Mouse (Mus musculus) heart, adult 2 months (tissue): ENCODE measurements at regions not wholly inside any gene's neighbourhood (a gene's known extent, or its start where the extent isn't known, plus 50 kb on each side); places are given as distances from the start of the nearest gene placed in this dataset.
"Not testable (repeated sequence)": the region's sequence is repeated elsewhere in the genome, so short reads cannot be mapped to it uniquely, and the experiment has no call there.

Experiments
- CTCF ChIP-seq: fragments of 200-600 bp; IDR thresholded peaks from 2 replicates; pipeline ENCODE4 v1.8.1; 2022; ENCODE audit warnings: antibody characterized with exemption, mild to moderate bottlenecking, moderate library complexity
- EP300 ChIP-seq: fragments of 200-500 bp; IDR thresholded peaks from 2 replicates; pipeline ENCODE4 v1.6.1; 2011; ENCODE audit warnings: low read depth, low read length, control low read depth; ENCODE audit not compliant: insufficient read depth
- POLR2A ChIP-seq: fragments of 200-500 bp; IDR thresholded peaks from 2 replicates; pipeline ENCODE4 v1.6.1; 2011; ENCODE audit warnings: mild to moderate bottlenecking, low read depth, low read length, control low read depth; ENCODE audit not compliant: insufficient read depth

- not testable (repeated sequence) for TF ChIP-seq CTCF, EP300, POLR2A
Observed at GRCm38 (mm10) chr12:115753135-115753534, 294.4 kb upstream of the Zfp386 start.
